Mouse (Mus musculus) forebrain, embryonic 10.5 days (tissue): ENCODE data around the gene Pspn. TPM values are rescaled to one million over a fixed set of nuclear protein-coding genes. Genes with fewer than 3 reads are reported as not detected.

Experiments used
- polyA plus RNA-seq: library from polyadenylated mRNA; unstranded; fragments of >200 nt; fragmentation: Nextera tagmentation; extraction: Ambion mirVana; gene quantifications from 2 replicates; pipeline ENCODE4 v1.2.1, GENCODE M21; 2016

The Pspn gene
- polyA plus RNA-seq, 1 experiment from 2014 or later: 0.35 TPM

Other genes starting within 250 kb of the Pspn start
- gene Nrtn, start 242.5 kb downstream of the Pspn start, polyA plus RNA-seq: 3.2 and 3.5 TPM in 2 replicates
- 46.0 and 46.2 TPM in 2 replicates for gene Dus3l, start 235.3 kb downstream of the Pspn start, polyA plus RNA-seq
- gene Prr22, start 229.8 kb downstream of the Pspn start, polyA plus RNA-seq: 1.8 and 1.9 TPM in 2 replicates
- 7.8 and 9.6 TPM in 2 replicates for gene Rfx2, start 169.0 kb downstream of the Pspn start, polyA plus RNA-seq
- not detected in 2 replicates for gene Acsbg2, start 125.6 kb downstream of the Pspn start, polyA plus RNA-seq
- gene 1700061G19Rik, start 124.5 kb downstream of the Pspn start, polyA plus RNA-seq: 0.26 and 0.46 TPM in 2 replicates
- 72.7 and 74.6 TPM in 2 replicates for gene Mllt1, start 64.6 kb downstream of the Pspn start, polyA plus RNA-seq
- gene Acer1, start 17.9 kb downstream of the Pspn start, polyA plus RNA-seq: not detected in 2 replicates
- gene Clpp, start 9.7 kb downstream of the Pspn start, polyA plus RNA-seq: 186 and 188 TPM in 2 replicates
- 37.0 and 38.6 TPM in 2 replicates for gene Alkbh7, start 2.7 kb downstream of the Pspn start, polyA plus RNA-seq
- 82.3 and 83.9 TPM in 2 replicates for gene Gtf2f1, start 11.3 kb upstream of the Pspn start, polyA plus RNA-seq
- gene Gm17949, start 11.5 kb upstream of the Pspn start, polyA plus RNA-seq: 0.34 and 0.43 TPM in 2 replicates
- gene Khsrp, start 31.5 kb upstream of the Pspn start, polyA plus RNA-seq: 47.7 and 50.2 TPM in 2 replicates
- gene Slc25a41, start 41.6 kb upstream of the Pspn start, polyA plus RNA-seq: not detected in 2 replicates
- 3.6 and 4.0 TPM in 2 replicates for gene Crb3, start 59.1 kb upstream of the Pspn start, polyA plus RNA-seq
- gene Slc25a23, start 59.8 kb upstream of the Pspn start, polyA plus RNA-seq: 10.0 and 10.6 TPM in 2 replicates
- gene Dennd1c, start 78.5 kb upstream of the Pspn start, polyA plus RNA-seq: 2.7 and 4.1 TPM in 2 replicates
- 36.2 and 40.1 TPM in 2 replicates for gene Tubb4a, start 87.8 kb upstream of the Pspn start, polyA plus RNA-seq
- 10.6 and 11.3 TPM in 2 replicates for gene Tnfsf9, start 105.3 kb upstream of the Pspn start, polyA plus RNA-seq
- not detected in 2 replicates for gene Cd70, start 149.8 kb upstream of the Pspn start, polyA plus RNA-seq
- gene Tnfsf14, start 194.2 kb upstream of the Pspn start, polyA plus RNA-seq: 0.15 and 0.16 TPM in 2 replicates
- 0.30 TPM in 1 of 2 replicates, not detected in the other for gene C3, start 228.1 kb upstream of the Pspn start, polyA plus RNA-seq
- gene Gpr108, start 248.4 kb upstream of the Pspn start, polyA plus RNA-seq: 22.7 and 22.8 TPM in 2 replicates
- gene Trip10, start 249.4 kb upstream of the Pspn start, polyA plus RNA-seq: 43.8 and 49.9 TPM in 2 replicates